Mouse (Mus musculus) bone marrow, adult 2 months (tissue): Measurements from ENCODE around the gene Tuba1b. TPM values are rescaled to one million over a fixed set of nuclear protein-coding genes. Genes with fewer than 3 reads are reported as not detected.
A peak's percentile ranks its signal among the peaks of the same experiment; 100 is the strongest.

Experiments used
- H3K27ac ChIP-seq: fragments of 200-500 bp; 2 replicates; pipeline ENCODE4 v1.5.1; 2012; ENCODE audit warnings: low read depth, mild to moderate bottlenecking, control low read depth, inconsistent platforms, low read length; ENCODE audit not compliant: control insufficient read depth, poor library complexity, insufficient read depth
- H3K4me1 ChIP-seq: fragments of 200-500 bp; 2 replicates; pipeline ENCODE4 v1.6.1; 2011; ENCODE audit warnings: low read length; ENCODE audit not compliant: control insufficient read depth, insufficient read depth
- H3K4me3 ChIP-seq: fragments of 200-500 bp; replicated peaks from 2 replicates; pipeline ENCODE3; 2011; ENCODE audit warnings: mild to moderate bottlenecking, low read depth, low read length, control low read depth; ENCODE audit not compliant: control insufficient read depth
- CTCF ChIP-seq: fragments of 200-500 bp; IDR thresholded peaks from 2 replicates; pipeline ENCODE4 v1.5.1; 2011; ENCODE audit warnings: low read length, control low read depth; ENCODE audit not compliant: control insufficient read depth, insufficient read depth
- POLR2A ChIP-seq: fragments of 200-500 bp; IDR thresholded peaks from 2 replicates; pipeline ENCODE4 v1.6.1; 2011; ENCODE audit warnings: low read depth, mild to moderate bottlenecking, control low read depth, low read length, borderline replicate concordance; ENCODE audit not compliant: control insufficient read depth
- WGBS: fragments of 180-500 bp; shearing (Covaris S2); methylation state at CpG from one replicate; pipeline ENCODE4 v1.1.7; 2018; 5-methylcytosine and 5-hydroxymethylcytosine counted together
- polyA plus RNA-seq: library from polyadenylated mRNA; stranded (reverse); fragments of >200 nt; gene quantifications from 2 replicates; pipeline ENCODE4 v1.2.4, GENCODE M21; 2011; ENCODE audit warnings: low replicate concordance; ENCODE audit not compliant: missing spikeins, insufficient read depth, insufficient read length

The Tuba1b gene
- polyA plus RNA-seq, 1 experiment: 942 TPM

DNA sequence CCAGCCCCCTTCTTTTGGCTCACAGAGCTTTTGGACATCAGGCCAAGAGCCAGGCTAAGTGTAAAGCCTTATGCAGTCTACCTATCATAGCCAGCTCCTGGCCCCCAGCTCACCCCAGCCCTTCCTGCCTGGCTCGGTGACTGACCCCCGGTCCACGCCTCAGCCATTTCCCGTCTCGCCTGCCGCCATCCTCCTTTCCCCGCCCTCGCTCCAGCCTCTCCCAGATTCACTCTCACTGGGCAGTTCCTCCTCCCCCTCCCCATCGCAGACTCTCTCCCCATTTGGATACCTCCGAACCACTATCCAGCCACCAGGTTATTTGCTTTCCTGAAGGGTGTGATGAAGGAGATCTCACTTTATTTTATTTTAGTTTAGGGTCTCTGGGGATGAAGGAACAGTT, 36.9 kb downstream of the Tuba1b start:
- Histone ChIP-seq H3K4me1 (peaks cover 2% of the 10 kb centered on the region; the same call in 1 of the 2 replicates), H3K4me3 (no peak overlapping the region), H3K27ac (no peak overlapping the region)
- TF ChIP-seq POLR2A (no peak), CTCF (no peak)
- 8% methylated on average over 10 of the region's 10 CpGs for WGBS

DNA sequence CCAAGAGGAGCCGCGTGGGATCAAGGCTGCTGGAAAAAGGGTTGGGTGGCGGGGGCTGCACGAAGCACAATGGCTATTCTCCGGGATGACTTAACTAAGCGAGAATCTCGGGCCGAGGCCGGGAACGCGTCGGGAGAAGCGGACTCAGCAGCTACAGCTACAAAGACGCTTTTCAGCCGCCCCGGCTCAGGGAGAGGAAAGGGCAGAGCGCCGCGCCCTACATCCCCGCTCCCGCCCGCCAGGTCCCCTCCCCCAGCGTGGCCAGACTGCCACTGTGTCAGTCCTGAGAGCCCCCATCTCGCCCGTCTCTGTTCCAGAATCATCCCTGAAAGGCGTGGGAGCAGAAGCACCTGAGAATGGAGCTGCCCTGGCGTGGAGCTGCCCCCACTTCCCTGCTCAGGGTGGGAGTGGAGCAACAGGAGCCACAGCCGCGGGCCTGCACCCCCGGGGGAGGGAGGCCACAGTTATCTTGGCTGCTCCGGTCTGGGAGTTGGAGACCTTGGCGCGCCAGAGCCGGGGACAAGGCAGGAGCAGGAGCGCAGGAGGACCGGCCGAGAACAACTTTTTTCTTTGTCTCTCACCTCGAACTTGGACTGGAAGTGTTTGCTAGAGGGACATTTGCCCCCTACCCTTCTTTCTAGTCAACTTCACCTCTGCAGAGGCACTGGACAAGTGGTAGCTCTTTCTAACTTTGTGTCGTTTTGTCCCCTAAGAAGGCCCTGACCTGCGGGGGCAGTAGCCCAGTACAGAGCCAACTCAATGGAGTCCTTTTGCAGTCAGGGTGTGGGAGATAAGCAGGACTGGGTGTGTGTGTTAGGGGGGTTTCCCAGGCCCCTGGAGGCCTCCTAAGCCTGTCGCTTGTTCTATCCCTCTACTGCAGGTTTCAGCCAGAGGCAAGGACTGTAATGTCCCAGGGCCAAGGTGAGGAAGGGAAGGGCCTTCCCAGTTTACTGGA, 38.5 kb downstream of the Tuba1b start:
- no peak for TF ChIP-seq POLR2A
- no peak for TF ChIP-seq CTCF
- no peak overlapping the region for H3K4me3 ChIP-seq
- no peak overlapping the region for H3K27ac ChIP-seq
- H3K4me1 ChIP-seq: peaks cover 2% of the 10 kb centered on the region; the same call in 1 of the 2 replicates
- 9% methylated on average over 40 of the region's 41 CpGs for WGBS

DNA sequence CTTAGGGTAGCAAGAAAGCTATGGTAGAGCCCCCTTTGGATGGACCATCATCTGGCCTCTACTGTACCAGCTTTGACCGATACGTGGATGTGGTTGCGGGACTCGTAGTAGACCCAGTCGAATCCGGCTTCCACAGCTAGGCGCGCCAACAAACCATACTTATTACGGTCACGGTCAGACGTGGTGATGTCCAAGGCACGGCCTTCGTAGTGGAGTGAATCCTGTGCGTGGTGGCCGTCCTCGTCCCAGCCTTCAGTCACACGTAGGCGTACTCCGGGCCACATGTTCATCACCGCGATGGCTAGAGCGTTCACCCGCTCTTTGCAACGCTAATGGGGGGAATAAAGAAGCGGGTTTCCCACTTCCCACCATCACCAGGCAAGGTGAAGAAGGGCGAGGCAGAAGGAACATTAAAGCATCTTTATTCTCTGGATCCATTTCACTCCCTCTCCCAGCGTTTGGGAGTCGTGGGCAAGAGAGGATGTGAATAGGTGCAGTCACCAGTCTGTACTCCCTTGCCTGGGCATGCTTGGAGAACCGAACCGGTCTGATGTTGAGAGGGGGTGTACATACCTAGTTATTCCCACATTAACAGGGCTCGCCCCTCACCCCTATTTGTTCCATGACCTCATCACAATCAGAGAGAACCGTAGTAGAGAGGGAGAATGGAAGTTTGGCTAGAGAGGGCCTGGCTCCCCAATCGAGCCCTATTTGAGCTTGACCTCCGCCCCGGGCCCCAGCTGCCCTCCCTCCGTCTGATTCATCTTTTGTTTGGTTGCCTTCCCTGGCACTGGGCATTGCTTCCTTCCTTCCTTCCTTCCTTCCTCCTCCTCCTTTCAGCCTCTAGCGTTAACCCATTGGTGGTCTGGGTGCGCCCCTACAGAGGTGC, 39.4 kb downstream of the Tuba1b start:
- WGBS: 6% methylated on average over 38 of the region's 38 CpGs
- TF ChIP-seq POLR2A (no peak), CTCF (no peak)
- peaks cover 2% of the 10 kb centered on the region; the same call in 1 of the 2 replicates for H3K4me1 ChIP-seq
- H3K27ac ChIP-seq: no peak overlapping the region
- H3K4me3 ChIP-seq: no peak overlapping the region

DNA sequence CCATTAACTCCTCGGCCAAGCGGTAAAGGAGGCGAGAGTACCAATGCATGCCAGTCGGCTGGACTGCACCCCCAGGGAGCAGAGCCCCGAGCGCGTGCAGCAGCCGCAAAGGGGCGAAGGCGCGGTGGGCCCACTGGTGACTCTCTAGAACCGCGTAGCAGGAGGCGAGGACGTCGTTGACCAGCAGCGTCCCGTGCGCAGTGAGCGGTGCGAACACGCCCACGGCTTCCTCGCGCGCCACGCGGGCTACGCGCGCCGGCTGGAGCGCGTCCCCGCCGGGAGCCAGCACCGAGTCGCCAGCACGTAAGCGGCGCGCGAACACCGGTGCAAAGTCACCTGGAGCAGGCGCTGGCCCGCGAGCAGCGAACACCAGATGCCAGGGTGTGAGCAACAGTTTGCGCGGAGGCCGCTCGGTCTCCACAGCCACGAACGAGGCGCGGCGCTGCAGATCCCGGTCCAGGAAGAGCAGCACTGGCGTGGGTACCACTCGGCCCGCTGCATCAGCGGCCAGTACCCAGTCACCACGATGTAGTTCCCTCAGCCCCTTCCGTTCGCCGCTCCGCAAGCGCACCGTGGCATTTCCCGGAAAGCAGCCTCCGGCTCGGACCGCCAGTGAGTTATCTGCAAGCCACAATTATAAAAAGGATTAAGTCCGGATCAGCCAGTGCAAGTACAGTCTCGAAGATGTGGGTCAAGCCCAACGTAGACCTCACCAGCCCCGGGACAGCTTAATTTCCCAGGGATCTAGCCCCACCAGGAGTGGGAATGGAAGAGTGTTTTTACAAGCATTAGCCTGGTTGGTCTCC, 40.2 kb downstream of the Tuba1b start, which contains the start of gene Rhebl1:
Gene Rhebl1 (minus strand): TSS at position 601 of the 806 bp plus-strand sequence.
- Histone ChIP-seq H3K4me3 (peak within 1 kb of the TSS; percentile 27), H3K4me1 (peaks cover 2% of the 10 kb centered on the region; the same call in 1 of the 2 replicates), H3K27ac (no peak within 1 kb of the TSS)
- under 1% methylated on average over 77 of the region's 77 CpGs for WGBS
- TF ChIP-seq POLR2A: no peak
- TF ChIP-seq CTCF: no peak

DNA sequence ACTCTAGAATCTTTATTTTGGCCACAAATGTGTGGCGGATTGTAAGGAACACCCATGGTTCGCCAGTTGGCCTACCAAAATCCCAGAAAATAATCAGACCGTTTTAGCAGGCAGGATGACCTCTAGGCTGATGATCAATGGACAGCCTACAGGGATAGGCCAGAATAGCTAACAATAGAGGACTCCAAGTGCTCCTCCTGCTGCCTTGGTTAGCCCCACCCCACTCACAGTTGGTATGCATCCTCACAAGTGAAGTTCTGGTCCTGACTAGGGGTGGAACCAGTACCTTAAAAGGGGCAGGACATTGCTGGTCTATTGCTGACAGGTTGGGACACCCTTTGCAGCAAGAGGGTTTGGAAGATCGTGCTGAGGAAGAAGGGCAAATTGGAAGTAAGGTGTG, 41.3 kb downstream of the Tuba1b start:
- Histone ChIP-seq H3K27ac (no peak overlapping the region), H3K4me3 (no peak overlapping the region), H3K4me1 (peaks cover 2% of the 10 kb centered on the region; the same call in 1 of the 2 replicates)
- 83% methylated on average over 4 of the region's 4 CpGs for WGBS
- no peak for TF ChIP-seq CTCF
- TF ChIP-seq POLR2A: no peak

DNA sequence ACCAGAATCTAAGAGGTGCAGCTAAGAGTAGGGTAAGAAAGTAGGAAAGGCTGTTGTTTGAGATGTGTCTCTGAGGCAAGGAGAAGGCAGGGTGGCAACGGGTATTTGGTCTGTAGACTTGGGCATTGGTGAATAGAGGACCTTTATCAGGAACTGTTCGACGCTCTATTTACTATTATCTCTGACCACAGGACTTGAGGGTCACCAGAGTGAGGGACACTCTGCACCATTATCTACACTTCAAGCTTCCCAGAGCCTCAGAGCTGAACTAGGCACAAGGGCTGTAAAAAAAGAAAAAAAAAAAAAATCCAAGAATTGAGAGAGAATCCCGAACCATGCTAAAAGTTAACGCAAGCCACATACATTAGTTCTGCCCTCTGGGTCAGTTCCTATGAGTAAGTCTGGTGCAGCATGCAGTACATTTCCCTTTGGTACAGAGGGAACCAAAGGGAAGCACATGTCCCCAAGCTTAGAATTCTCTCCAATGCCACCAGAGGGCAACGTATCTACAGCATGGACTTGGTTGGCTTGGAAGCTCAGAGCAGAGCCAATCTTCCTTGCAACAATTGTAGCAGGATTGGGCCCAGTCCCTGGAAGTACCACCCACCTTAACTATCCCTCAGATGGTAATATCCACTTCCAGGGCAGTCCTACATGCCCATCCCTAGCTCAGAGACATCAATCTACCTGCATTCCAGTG, 42.3 kb downstream of the Tuba1b start:
- WGBS: 25% methylated on average over 6 of the region's 6 CpGs
- no peak overlapping the region for H3K27ac ChIP-seq
- H3K4me1 ChIP-seq: peaks cover 2% of the 10 kb centered on the region; the same call in 1 of the 2 replicates
- H3K4me3 ChIP-seq: no peak overlapping the region
- TF ChIP-seq POLR2A: no peak
- peak; percentile 69 for TF ChIP-seq CTCF

DNA sequence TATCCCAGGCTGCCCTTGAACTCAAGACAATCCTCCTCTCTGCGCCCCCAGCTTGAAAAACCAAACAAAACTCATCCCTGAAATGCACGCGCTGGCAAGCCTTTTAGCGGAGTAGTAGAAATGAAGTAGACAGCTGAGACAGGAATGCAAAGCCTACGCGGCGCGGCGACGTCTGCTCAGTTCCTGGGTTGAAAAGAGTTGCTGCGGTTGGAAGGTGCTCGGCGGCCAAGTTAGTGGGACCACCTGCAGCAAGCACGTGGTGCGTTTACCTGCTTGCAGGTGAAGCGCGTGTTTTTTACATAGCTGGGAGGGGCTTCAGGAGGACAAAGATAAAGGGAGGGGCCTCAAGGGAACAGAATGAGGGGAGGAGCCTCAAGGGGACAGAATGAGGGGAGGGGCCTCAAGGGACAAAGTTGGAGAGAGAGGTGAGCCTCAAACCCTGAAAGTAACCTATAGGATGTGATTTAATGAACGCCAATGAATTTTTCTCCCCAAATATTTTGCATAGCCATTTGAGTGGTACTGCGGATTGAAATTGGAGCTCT, 43.1 kb downstream of the Tuba1b start:
- H3K27ac ChIP-seq: no peak overlapping the region
- no peak overlapping the region for H3K4me3 ChIP-seq
- H3K4me1 ChIP-seq: peaks cover 2% of the 10 kb centered on the region; the same call in 1 of the 2 replicates
- WGBS: 52% methylated on average over 19 of the region's 19 CpGs
- TF ChIP-seq CTCF (no peak), POLR2A (no peak)
